Mouse (Mus musculus) G1E (cell line): ENCODE measurements around the gene Ubxn11.

Experiments
- CTCF ChIP-seq: IDR thresholded peaks from 2 replicates; pipeline ENCODE4 v1.5.1; 2012; ENCODE audit warnings: low read depth, low read length, inconsistent platforms, mixed read lengths
- GATA1 ChIP-seq: IDR thresholded peaks from 2 replicates; pipeline ENCODE4 v1.6.1; 2012; ENCODE audit warnings: borderline replicate concordance, low read length, inconsistent platforms, mixed read lengths
- TAL1 ChIP-seq: conservative IDR thresholded peaks from 2 replicates; pipeline ENCODE4 v1.6.1; 2012; ENCODE audit warnings: low read depth, low read length, inconsistent platforms, mixed read lengths

- TF ChIP-seq CTCF: no peak
- TF ChIP-seq TAL1: no peak
- TF ChIP-seq GATA1: no peak
Measured at GRCm38 (mm10) chr4:134080674-134081073, 21.7 kb upstream of the Ubxn11 start.
